Mouse (Mus musculus) liver, embryonic 14.5 days (tissue): ENCODE measurements around the gene Unc93b1. TPM values are rescaled to one million over a fixed set of nuclear protein-coding genes. Genes with fewer than 3 reads are reported as not detected.

Source experiments
- ATAC-seq: fragments of 200-750 bp; cut with Nextera tagmentation; 2 replicates; pipeline ENCODE4 v1.8.0; 2017; ENCODE audit warnings: moderate number of reproducible peaks, mild to moderate bottlenecking, moderate library complexity; ENCODE audit not compliant: insufficient read depth
- DNase-seq, 3 experiments: peaks; one replicate each; pipeline ENCODE4 v3.0.0-alpha.2; 2012 to 2013; ENCODE audit warnings: low read depth in 3 of 3, low spot score in 3 of 3
- H3K27ac ChIP-seq: fragments of 300-500 bp; sonication (generic); 2 replicates; pipeline ENCODE4 v1.5.1; 2014; ENCODE audit warnings: moderate library complexity, mild to moderate bottlenecking, control low read depth, inconsistent platforms
- H3K27me3 ChIP-seq: fragments of 300-500 bp; sonication (generic); 2 replicates; pipeline ENCODE4 v1.6.1; 2014; ENCODE audit warnings: mild to moderate bottlenecking, low read length, moderate library complexity; ENCODE audit not compliant: control insufficient read depth, insufficient read depth
- H3K36me3 ChIP-seq: fragments of 300-500 bp; sonication (generic); replicated peaks from 2 replicates; pipeline ENCODE4 v1.6.1; 2014; ENCODE audit warnings: low read depth; ENCODE audit not compliant: control insufficient read depth, insufficient read depth
- H3K4me1 ChIP-seq, 2 experiments: fragments of 200-500 bp in 1 of 2; fragments of 300-500 bp in 1 of 2; sonication (generic) in 1 of 2; replicated peaks; 2 replicates each; pipeline ENCODE4 v1.6.1; 2012 to 2014; ENCODE audit warnings: antibody characterized with exemption in 1 of 2, inconsistent platforms in 1 of 2, low read length in 1 of 2; ENCODE audit not compliant: control insufficient read depth in 2 of 2, insufficient read depth in 2 of 2
- H3K4me2 ChIP-seq: fragments of 300-500 bp; sonication (generic); 2 replicates; pipeline ENCODE4 v1.6.1; 2014; ENCODE audit warnings: low read depth, mild to moderate bottlenecking, control low read depth, moderate library complexity
- H3K4me3 ChIP-seq, 2 experiments: fragments of 200-500 bp in 1 of 2; fragments of 300-500 bp in 1 of 2; sonication (generic) in 1 of 2; 2 replicates each; pipeline ENCODE4 v1.5.1; 2012 to 2014; ENCODE audit warnings: low read depth in 2 of 2, low read length in 2 of 2, mild to moderate bottlenecking in 2 of 2, control low read depth in 1 of 2, inconsistent platforms in 1 of 2, moderate library complexity in 1 of 2; ENCODE audit not compliant: insufficient read depth in 1 of 2
- H3K9ac ChIP-seq: fragments of 300-500 bp; sonication (generic); replicated peaks from 2 replicates; pipeline ENCODE4 v1.6.1; 2014; ENCODE audit warnings: mild to moderate bottlenecking, control low read depth, moderate library complexity
- H3K9me3 ChIP-seq: fragments of 300-500 bp; sonication (generic); 2 replicates; pipeline ENCODE4 v1.6.1; 2016; ENCODE audit warnings: low read length, mixed read lengths; ENCODE audit not compliant: control insufficient read depth
- CTCF ChIP-seq: IDR thresholded peaks from 2 replicates; pipeline ENCODE4 v1.5.1; 2016; ENCODE audit warnings: antibody characterized with exemption, low read depth, control low read depth
- EP300 ChIP-seq: IDR thresholded peaks from 2 replicates; pipeline ENCODE4 v1.6.1; 2016; ENCODE audit warnings: antibody characterized with exemption, low read depth
- WGBS: fragments of 180-500 bp; shearing (Covaris S2); extraction: QIAGEN DNeasy Blood & Tissue Kit; methylation state at CpG from one replicate; pipeline ENCODE4 v1.1.7; 2014; ENCODE audit not compliant: insufficient replicate concordance; 5-methylcytosine and 5-hydroxymethylcytosine counted together
- polyA plus RNA-seq, 2 experiments: library from polyadenylated mRNA; depleted of rRNA in 1 of 2; stranded (reverse) in 1 of 2; unstranded in 1 of 2; fragments of >200 nt; fragmentation: Nextera tagmentation in 1 of 2; extraction: Ambion mirVana in 1 of 2; gene quantifications; 2 replicates each; pipeline versions ENCODE4 v1.2.1 to v1.2.3; 2012 to 2014

The Unc93b1 gene
- polyA plus RNA-seq, 2 experiments: 14.7 to 19.8 TPM

- Histone ChIP-seq H3K9ac (peak overlapping the region; percentile 72), H3K27ac (no peak overlapping the region), H3K4me1 (peaks cover 14 to 22% of the 10 kb centered on the region in 2 experiments; a peak in 3 of 4 replicates), H3K27me3 (no peaks in the 10 kb centered on the region), H3K4me2 (peak overlapping the region; percentile 75), H3K4me3 (peak overlapping the region; percentile 80 to 95), H3K9me3 (no peaks in the 10 kb centered on the region), H3K36me3 (peaks cover 3% of the 10 kb centered on the region; the same call in 1 of the 2 replicates)
- no peak for DNase-seq
- TF ChIP-seq CTCF (no peak), EP300 (no peak)
- WGBS: 71% methylated on average over 8 of the region's 8 CpGs
- ATAC-seq: no peak
These were observed 21.3 kb upstream of the Unc93b1 start for GRCm38 (mm10) chr19:3913692-3914091.

DNA sequence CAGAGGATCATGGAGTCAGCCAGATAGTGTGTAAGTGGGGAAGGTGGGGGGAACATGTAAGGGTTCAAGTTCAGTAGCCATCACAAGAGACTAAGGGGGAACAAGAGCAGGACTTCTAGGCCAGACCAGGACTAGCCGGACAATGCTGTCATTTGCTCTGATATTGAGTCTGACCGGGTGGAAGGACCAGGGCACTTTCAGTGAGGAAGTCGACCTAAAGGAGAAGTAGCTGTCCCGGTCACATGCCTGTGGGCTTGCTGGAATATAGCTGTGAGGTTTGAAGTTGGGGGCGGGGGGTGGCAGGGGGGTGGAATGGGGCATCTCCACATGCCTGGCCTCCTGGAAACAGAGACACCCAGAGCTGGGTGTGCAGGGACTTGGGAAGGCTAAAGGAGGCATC lies 20.5 kb upstream of the Unc93b1 start:
- ATAC-seq: no peak
- WGBS: 49% methylated on average over 5 of the region's 5 CpGs
- H3K9ac ChIP-seq: no peak overlapping the region

DNA sequence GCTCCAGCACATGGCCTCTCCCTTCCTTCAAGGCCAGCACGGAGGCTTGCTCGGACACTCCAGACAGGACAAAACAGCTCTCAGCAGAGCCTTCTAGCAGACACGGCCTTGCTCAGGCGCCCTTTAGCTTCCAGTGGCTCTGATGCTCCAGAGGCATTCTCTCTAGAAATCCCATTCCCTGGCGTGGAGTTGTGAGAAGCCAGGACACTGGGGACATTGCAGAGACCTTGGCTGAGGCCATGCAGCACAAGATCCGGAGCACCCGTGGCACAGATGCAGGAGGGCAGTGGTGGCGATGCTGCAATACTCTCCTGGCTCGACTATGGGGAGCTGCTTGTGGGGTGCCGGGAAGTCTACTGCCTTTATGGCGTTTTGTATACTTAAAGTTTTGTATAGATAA lies 18.3 kb upstream of the Unc93b1 start:
- H3K4me1 ChIP-seq: peaks cover 13 to 19% of the 10 kb centered on the region in 2 experiments; a peak in 3 of 4 replicates
- H3K27me3 ChIP-seq: no peaks in the 10 kb centered on the region
- H3K4me3 ChIP-seq: no peak overlapping the region
- no peaks in the 10 kb centered on the region for H3K36me3 ChIP-seq
- no peak overlapping the region for H3K27ac ChIP-seq
- H3K9ac ChIP-seq: no peak overlapping the region
- DNase-seq (no peak), ATAC-seq (no peak)
- no peaks in the 10 kb centered on the region for H3K9me3 ChIP-seq
- TF ChIP-seq CTCF (no peak), EP300 (no peak)
- no peak overlapping the region for H3K4me2 ChIP-seq
- WGBS: 74% methylated on average over 11 of the region's 11 CpGs

More for the DNA sequence above, 20.5 kb upstream of the Unc93b1 start:
- no peak for TF ChIP-seq CTCF
- TF ChIP-seq EP300: no peak
- Histone ChIP-seq H3K4me2 (peak overlapping the region; percentile 75; the same call in 1 of the 2 replicates), H3K4me1 (peaks cover 14 to 22% of the 10 kb centered on the region in 2 experiments; a peak in 3 of 4 replicates), H3K27ac (no peak overlapping the region), H3K4me3 (no peak overlapping the region), H3K27me3 (no peaks in the 10 kb centered on the region), H3K9me3 (no peaks in the 10 kb centered on the region), H3K36me3 (no peaks in the 10 kb centered on the region; the same call in 1 of the 2 replicates)
- DNase-seq: no peak

DNA sequence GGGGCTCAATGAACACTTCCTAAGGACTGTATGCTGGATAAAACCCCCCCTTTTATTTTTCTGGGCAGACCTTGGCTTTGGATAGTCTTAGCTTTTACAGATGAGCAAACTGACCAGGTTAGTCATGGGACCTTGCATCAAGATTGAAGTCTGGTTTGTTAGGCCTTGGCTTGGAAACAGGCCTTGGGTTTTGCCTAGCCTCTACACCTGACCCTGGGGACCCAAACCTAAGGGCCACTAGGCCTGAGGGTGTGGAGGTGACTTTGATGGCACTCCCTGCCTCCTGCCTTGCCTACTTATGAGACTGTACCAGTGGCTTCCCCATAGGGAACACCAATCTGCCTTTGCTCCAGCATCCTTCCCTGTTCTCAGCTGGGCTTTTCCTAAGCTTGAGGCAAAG lies 15.1 kb upstream of the Unc93b1 start:
- no peak for DNase-seq
- TF ChIP-seq EP300 (no peak), CTCF (no peak)
- no peaks in the 10 kb centered on the region for H3K36me3 ChIP-seq
- no peaks in the 10 kb centered on the region for H3K9me3 ChIP-seq
- no peaks in the 10 kb centered on the region for H3K27me3 ChIP-seq
- no peak overlapping the region for H3K9ac ChIP-seq
- no peak overlapping the region for H3K4me3 ChIP-seq
- H3K4me2 ChIP-seq: no peak overlapping the region
- H3K27ac ChIP-seq: no peak overlapping the region
- no peak for ATAC-seq
- peaks cover 3 to 7% of the 10 kb centered on the region in 2 experiments; a peak in 3 of 4 replicates for H3K4me1 ChIP-seq

GRCm38 (mm10) chr19:3922661-3923371 lies 12.2 kb upstream of the Unc93b1 start:
- Histone ChIP-seq H3K4me1 (peaks cover 3 to 8% of the 10 kb centered on the region in 2 experiments; a peak in 3 of 4 replicates), H3K36me3 (no peaks in the 10 kb centered on the region), H3K27me3 (no peaks in the 10 kb centered on the region), H3K4me3 (no peak overlapping the region), H3K4me2 (no peak overlapping the region), H3K27ac (no peak overlapping the region), H3K9ac (no peak overlapping the region), H3K9me3 (no peaks in the 10 kb centered on the region)
- DNase-seq (no peak), ATAC-seq (no peak)
- TF ChIP-seq CTCF: 0 out of 2 replicates have a peak, but pooled peaks have one; percentile 5
- no peak for TF ChIP-seq EP300
- 40% methylated on average over 10 of the region's 10 CpGs for WGBS
